Mouse (Mus musculus) frontal cortex, postnatal 10 days (tissue): ENCODE measurements around the gene Lep.

Experiments used
- DNase-seq, 2 experiments: peaks; one replicate each; pipeline ENCODE4 v3.0.0; 2022; ENCODE audit warnings: low spot score in 2 of 2, mixed read lengths in 1 of 2

Gene Lep

GRCm38 (mm10) chr6:29059846-29060685 is at the start of gene Lep:
Gene Lep (plus strand): TSS chr6:29060220.
- DNase-seq = no peak

GRCm38 (mm10) chr6:29011651-29012050 is 48.4 kb upstream of the Lep start:
- DNase-seq = no peak

- DNase-seq = no peak
These were observed 46.8 kb upstream of the Lep start for GRCm38 (mm10) chr6:29013216-29013615.

GRCm38 (mm10) chr6:29016891-29017412 is 43.1 kb upstream of the Lep start:
- DNase-seq = no peak

GRCm38 (mm10) chr6:29019756-29020720 is 40.0 kb upstream of the Lep start:
- DNase-seq = no peak

- DNase-seq = no peak
These were observed 39.1 kb upstream of the Lep start for GRCm38 (mm10) chr6:29020937-29021336.

- DNase-seq = no peak
These were observed 38.5 kb upstream of the Lep start for GRCm38 (mm10) chr6:29021501-29021900.

- no peak for DNase-seq
These were observed 37.9 kb upstream of the Lep start for GRCm38 (mm10) chr6:29022115-29022514.

- DNase-seq = peak in 1 of 2 experiments; percentile 48
These were observed 36.6 kb upstream of the Lep start for GRCm38 (mm10) chr6:29023206-29023967.

GRCm38 (mm10) chr6:29024000-29024417 is 36.0 kb upstream of the Lep start:
- DNase-seq = peak in 1 of 2 experiments; percentile 76

GRCm38 (mm10) chr6:29025796-29026482 is 34.1 kb upstream of the Lep start:
- no peak for DNase-seq

- DNase-seq = no peak
These were observed 33.3 kb upstream of the Lep start for GRCm38 (mm10) chr6:29026766-29027165.

- DNase-seq = no peak
These were observed 31.9 kb upstream of the Lep start for GRCm38 (mm10) chr6:29028129-29028528.

GRCm38 (mm10) chr6:29029521-29029920 is 30.5 kb upstream of the Lep start:
- DNase-seq = no peak

GRCm38 (mm10) chr6:29031216-29031615 is 28.8 kb upstream of the Lep start:
- peak in 1 of 2 experiments; percentile 56 for DNase-seq

GRCm38 (mm10) chr6:29031704-29032310 is 28.2 kb upstream of the Lep start:
- DNase-seq = no peak

- DNase-seq = no peak
These were observed 27.6 kb upstream of the Lep start for GRCm38 (mm10) chr6:29032411-29032810.

- no peak for DNase-seq
These were observed 25.9 kb upstream of the Lep start for GRCm38 (mm10) chr6:29033981-29034646.

- DNase-seq = no peak
These were observed 23.3 kb upstream of the Lep start for GRCm38 (mm10) chr6:29036698-29037097.

GRCm38 (mm10) chr6:29040266-29040665 is 19.8 kb upstream of the Lep start:
- DNase-seq = no peak
